Mouse (Mus musculus) small intestine, adult 2 months (tissue): ENCODE measurements around the gene Slc16a3.

Experiments used
- CTCF ChIP-seq: fragments of 200-500 bp; IDR thresholded peaks from 2 replicates; pipeline ENCODE4 v1.5.1; 2012; ENCODE audit warnings: low read depth, mild to moderate bottlenecking, control low read depth, inconsistent platforms, low read length, moderate library complexity, mixed read lengths; ENCODE audit not compliant: insufficient replicate concordance, insufficient read length; ENCODE audit errors: extremely low read depth
- POLR2A ChIP-seq: fragments of 200-500 bp; IDR thresholded peaks from 2 replicates; pipeline ENCODE4 v1.6.1; 2012; ENCODE audit warnings: low read depth, mild to moderate bottlenecking, control low read depth, inconsistent platforms, low read length, moderate library complexity

- no peak for TF ChIP-seq CTCF
- no peak for TF ChIP-seq POLR2A
Measured at GRCm38 (mm10) chr11:120960248-120960647, 12.0 kb downstream of the Slc16a3 start.
